Mouse (Mus musculus) thymus, postnatal 0 days (tissue): ENCODE data around the gene Snapc2. TPM values are rescaled to one million over a fixed set of nuclear protein-coding genes. Genes with fewer than 3 reads are reported as not detected.
A peak's percentile ranks its signal among the peaks of the same experiment; 100 is the strongest.
"Not testable (repeated sequence)": the region's sequence is repeated elsewhere in the genome, so short reads cannot be mapped to it uniquely, and the experiment has no call there.

Source experiments
- DNase-seq: peaks from one replicate; pipeline ENCODE4 v3.0.0-alpha.2; 2015; ENCODE audit warnings: low spot score
- polyA plus RNA-seq: library from polyadenylated mRNA; unstranded; fragments of >200 nt; fragmentation: Nextera tagmentation; extraction: Ambion mirVana; gene quantifications from 2 replicates; pipeline ENCODE4 v1.2.1, GENCODE M21; 2015

Snapc2 gene
- polyA plus RNA-seq, 1 experiment from 2014 or later: 34.5 TPM

DNA sequence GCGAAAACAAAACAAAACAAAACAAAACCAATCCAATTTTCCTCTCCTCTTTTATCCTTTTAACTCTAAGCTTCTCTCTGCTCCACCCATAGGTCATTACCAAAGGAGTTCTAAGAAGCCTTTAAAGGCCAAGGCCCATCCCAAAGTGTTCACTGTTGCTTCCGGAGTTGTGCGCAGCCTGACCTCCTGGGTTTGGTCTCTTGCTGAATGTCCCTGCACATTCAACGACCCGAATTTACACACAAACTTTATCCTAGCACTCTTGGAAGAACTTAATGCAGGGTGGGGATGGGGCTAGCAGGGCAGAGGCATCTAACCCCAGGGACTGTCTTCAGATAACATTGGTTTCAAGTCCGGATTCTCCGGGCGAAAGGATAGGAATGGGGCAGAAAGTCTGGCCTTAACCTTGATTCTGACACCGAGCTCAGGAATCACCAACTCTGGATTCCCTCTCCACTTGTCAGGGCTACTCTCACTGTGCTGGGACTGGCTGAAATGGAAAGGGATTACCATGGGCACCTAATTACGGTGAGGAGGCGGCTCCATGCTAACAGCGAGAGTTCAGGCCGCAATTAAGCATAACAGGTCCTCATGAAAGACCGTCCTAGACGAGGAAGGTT, 15.0 kb upstream of the Snapc2 start:
- DNase-seq: no peak

DNA sequence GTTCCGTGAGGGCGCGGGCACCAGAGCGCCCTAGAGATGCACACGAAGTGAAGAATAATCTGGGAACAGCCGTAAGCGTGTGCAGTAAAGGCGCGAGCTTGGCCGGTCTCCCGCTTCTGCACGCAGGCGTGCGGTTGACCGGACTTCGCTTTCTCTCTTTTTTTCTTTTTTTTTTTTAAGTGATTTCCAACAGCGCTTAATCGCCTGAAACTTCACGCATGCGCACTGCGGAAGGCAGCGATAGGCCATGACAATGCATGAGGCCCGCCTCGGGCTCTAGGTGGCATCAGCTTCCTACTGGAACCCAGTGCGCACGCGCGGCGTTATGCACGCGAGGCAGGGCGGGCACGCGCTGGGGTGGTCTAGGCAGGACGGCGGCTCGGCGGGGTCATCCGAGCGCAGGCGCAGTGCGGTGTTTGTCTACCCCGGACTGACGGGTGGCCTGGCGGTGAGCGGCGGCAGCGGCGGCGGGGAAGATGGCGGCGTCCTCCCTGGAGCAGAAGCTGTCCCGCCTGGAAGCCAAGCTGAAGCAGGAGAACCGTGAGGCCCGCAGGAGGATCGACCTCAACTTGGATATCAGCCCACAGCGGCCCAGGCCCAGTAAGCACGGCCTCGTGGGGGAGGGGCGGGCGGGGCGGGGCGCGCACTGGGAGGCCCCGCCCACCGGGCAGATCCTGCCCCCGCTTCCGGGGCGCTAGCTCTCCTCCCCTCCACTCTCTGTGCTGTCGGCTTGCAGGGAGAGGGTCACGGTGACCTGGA, 14.3 kb upstream of the Snapc2 start, which contains the start of the genes Map2k7 and Gm49320:
Gene Map2k7 (plus strand): TSS at position 307 of the 759 bp plus-strand sequence.
Gene Gm49320 (plus strand): TSS at position 432 of the 759 bp plus-strand sequence.
- DNase-seq: peak; percentile 100

DNA sequence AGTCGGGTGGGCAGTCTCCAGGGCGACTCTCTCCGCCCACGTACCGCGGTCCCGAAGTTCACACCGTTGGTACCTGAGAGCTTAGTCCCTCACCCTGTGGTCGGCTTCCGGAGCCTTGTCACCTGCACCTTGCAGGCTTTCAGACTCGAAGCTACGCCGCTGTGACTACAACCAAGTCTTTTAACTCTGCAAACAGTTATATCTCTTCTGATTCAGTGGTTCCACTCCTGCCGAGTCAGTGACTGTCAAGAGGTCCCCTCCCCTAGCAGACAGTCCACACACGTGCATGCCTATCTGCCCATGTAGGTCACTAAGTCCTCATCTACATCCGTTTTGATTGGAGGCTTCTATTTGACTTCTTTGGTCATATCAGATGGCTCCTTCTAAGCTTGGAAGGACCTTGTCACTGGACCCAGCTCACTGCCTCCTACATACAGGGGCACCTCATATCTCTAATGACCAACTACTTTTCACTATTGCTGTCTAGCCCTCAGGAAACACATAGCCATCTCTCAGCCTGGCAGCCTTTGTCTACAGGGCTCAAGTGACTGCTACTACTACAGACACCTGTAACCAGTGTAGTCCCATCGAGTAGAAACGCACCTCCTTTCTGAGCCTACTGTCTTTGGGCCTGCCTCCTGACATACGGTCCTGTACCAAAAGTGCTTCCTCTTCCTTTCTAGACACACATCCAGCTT, 13.5 kb upstream of the Snapc2 start:
- no peak for DNase-seq

DNA sequence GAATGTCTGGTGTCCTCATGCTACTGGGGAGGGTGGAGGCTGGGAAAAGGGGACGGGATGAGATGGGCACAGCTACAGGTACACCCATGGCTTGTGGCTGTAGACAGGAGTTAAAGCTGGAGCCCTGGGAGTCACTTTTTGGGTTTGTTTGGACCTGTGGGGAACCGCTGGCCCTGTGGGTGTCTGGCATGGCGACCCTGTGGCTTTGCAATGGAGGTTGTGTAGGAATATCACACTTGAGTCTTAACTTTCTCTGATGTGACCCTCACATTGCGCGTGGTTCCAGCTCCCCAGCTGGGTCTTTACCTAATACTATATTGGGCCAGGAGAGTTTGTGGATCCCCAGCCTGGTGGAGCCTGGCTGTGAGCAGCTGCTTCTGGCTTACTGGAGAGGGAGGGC, 7.8 kb upstream of the Snapc2 start:
- no peak for DNase-seq

DNA sequence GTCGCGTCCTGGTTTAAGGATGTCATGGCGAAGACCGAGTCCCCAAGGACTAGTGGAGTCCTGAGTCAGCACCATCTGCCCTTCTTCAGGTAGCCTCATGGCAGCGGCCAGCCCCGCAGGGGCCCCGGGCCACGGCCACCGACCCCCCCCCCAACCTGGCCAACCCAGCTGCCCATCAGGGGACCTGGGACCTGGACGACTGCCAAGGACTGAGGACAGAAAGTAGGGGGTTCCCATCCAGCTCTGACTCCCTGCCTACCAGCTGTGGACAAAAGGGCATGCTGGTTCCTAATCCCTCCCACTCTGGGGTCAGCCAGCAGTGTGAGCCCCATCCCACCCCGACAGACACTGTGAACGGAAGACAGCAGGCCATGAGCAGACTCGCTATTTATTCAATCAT, 7.1 kb upstream of the Snapc2 start:
- DNase-seq: no peak

DNA sequence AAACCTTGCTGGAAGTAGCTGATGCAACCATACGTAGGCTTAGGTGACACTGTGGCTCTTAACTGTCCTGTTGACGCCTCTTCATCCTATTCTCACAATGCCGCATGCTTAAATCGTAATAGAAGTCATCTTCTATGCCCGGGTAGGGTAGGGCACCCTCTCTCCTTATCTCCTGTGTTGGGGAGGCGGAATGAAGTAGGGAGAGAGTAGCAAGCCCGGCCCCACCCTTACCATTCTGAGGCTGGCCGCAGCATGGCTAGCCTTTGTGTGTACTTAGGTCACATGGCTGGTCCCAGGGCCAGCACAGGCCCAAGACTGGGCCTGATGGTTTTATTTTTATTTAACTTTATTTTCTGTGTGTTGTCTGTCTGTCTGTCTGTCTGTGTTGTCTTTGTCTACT, 5.6 kb upstream of the Snapc2 start:
- no peak for DNase-seq

DNA sequence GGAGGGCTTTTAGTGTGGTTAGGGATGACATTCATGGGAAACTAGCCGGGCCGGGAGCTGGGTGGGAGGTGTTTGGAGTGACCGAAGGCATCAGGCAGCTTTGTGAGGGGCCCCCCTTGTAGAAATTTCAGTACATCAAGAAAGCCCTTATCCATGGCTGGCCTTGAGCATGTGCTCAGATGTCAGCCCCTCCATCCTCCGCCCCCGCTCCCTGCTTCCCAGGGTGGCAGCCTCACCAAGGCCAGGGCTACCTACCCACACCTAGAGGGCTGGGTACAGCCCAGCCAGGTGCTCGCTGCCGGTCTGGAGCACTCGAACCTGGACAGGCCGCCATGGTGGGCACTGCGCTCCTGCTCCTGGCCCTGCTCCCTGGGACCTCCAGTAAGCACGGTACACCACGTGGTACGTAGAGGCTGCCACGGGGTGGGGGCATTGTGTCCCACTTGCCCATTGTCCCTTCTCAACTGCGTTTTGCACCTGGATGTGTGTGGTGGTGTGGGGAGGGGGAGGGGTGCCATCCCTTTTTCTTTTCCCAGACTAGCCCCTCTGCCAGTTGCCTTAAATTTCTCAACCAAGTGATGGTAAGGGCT, 4.8 kb upstream of the Snapc2 start, which contains the start of gene Tgfbr3l:
Gene Tgfbr3l (plus strand): TSS at position 264 of the 590 bp plus-strand sequence.
- no peak for DNase-seq

DNA sequence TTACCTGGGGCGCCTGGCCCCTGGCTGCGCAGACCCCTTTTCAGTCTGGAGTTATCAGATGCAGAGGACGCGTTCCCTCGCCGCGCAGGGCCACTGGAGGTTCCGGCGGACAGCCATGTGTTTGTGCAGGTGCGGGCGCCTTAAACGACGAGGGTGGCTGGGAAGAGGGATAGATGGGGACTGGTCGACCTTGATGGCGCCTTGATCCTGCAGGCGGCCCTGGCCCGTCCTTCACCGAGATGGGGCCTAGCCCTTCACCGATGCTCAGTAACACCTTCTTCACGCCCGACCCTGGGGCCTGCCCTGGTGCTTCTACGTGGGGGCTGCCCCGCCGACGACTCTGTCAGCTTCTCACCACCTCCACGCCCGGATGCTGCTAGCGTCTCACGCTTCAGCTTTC, 3.7 kb upstream of the Snapc2 start:
- DNase-seq: no peak

DNA sequence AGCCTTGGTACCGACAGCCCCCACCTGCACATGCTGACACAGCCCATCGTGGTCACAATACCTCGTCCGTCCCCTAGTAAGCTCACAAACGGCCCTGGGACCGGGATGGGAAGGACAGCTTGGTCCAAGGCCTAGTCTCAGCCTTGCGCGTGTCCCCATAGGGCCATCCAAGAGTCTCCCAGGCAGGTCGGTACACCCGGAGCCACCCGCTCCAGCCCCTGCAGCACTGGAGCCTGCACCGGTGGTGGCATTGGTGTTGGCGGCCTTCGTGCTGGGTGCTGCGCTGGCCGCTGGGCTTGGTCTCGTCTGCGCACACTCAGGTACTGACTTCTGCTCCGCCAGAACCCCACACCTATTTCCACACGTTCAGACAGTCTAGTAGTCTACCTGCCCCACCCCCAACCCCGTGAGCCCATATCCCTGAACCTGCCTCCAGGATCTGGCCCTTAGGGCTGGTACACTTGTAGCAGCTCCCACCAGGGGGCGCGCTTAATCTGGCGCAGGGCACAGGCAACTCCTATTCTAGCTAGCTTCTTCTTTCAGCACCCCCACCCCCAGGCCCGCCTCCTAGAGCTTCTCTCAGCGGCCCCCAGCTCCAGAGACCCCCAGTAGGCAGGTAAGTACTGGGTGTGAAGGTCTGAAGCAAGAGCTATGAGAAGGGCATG, 2.4 kb upstream of the Snapc2 start:
- peak; percentile 83 for DNase-seq

DNA sequence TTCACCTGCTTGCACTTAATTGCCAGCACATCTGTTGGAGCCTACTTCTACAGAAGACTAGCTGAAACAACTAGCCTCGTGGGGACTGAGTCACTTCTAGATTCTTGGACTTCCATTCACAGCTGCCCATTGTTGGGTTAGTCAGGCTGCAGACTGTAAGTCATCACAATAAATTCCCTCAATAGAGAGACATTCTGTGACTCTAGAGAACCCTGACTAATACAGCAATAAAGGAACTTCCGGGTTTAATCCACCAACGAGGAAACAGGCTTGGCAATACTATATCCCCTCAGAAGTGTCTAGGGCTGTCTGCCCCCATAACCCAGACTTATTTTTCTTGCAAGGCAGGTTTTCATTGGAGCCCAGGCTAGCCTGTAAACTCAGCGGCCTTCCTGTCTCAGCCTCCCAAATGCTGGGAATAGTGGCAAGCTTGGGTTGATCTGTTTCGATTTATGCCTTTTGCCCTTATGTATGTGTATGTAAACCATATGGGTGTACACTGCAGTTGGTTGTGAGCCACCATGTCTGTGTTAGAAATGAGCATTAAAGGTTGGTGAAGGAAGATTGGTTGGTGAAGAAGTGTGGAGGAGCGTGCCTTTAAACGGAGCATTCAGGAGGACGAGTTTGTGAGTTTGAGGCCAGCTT, 642 bp upstream of the Snapc2 start:
- no peak for DNase-seq

DNA sequence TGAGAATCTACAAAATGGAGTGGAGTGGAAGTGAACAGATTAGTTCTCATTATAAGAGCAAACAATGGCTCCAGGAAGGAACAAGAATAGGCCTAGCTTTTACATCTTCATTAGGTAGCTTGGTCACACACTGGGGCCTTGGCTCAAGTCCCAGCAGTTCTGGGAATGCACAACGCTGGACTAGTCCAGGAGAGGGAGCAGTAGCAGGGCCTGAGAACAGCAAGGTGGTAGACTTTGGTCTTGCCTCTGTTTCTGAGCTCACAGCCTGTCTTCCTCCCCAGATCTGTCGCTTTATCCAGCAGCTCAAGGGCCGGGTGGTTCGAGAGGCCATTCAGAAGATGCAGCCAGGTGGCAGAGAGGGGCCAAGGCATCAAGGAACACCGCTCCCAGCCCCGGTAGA, 1.1 kb downstream of the Snapc2 start:
- DNase-seq: no peak

DNA sequence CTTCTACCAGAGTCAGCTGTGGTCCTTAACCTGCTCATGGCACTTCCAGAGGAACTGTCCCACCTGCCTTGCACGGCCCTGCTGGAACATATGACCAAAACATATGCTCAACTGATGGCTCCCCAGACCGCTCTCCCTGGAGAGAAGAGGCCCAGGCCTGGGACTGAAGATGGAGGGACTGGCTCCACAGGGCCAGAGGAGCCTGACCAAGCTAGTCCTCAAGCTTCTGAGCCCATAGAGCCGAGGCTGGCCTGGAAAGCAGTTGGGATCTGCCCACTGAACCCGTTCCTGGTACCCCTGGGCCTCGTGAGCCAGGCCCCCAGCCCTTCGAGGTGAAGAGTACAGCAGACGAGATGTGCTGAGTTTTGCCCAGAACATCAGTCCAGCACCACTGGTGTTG, 2.6 kb downstream of the Snapc2 start:
- not testable (repeated sequence) for DNase-seq

DNA sequence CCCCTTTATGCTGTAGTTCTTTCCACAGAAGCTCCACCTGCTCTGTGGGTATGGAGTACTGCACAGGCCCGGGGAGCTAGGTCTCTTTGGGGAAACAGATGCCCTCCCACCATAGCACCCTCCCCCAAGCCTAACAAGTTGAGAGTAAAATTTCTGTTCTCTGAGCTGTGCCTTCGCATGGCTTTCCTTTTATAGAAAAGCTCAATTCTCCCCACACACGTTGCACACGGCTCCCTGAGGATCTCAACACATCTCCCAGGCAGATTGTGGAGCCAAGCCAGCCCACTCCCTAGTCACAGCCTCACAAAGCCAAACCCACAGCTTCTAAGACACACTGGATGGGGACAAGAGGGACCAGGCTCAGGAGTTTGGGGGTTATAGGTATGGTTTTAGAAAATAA, 4.0 kb downstream of the Snapc2 start:
- no peak for DNase-seq

DNA sequence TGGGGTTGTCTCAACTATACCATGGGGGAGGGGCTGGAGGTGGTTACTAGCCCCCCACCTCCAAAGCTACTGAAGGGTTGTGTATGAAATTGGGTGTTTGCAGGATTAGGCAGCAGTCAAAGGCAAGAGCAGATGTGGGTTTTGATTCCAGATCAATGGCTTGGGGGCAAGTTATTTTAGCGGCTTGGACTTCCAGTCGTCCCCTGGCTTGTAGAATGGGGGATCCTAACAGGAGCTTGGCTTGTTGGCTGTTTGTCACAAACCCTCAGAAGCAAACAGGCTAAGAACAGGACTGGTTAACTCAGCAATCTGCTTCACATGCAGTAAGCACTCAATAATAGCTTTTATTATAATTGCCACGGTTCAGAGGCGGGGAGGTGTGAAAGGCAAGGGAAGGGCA, 4.5 kb downstream of the Snapc2 start:
- no peak for DNase-seq

DNA sequence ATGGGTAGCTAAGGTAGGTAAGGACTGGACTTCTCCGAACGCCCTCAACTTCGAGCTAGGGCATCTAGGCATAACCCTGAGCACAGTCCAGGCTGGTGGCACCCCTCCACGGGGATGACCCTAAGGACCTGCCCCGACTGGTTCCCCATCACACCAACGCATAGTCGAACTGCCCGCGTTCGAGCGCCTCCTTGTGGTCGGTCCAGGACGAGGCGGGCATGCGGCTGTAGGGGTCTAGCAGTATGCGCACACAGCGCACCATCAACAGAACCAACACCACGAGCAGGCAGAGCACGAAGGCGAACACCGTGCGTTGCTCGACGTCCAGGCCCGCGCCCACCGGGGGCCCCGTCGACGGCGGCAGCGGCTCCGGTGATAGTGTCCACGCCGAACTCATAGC, 5.4 kb downstream of the Snapc2 start:
- DNase-seq: peak; percentile 80

DNA sequence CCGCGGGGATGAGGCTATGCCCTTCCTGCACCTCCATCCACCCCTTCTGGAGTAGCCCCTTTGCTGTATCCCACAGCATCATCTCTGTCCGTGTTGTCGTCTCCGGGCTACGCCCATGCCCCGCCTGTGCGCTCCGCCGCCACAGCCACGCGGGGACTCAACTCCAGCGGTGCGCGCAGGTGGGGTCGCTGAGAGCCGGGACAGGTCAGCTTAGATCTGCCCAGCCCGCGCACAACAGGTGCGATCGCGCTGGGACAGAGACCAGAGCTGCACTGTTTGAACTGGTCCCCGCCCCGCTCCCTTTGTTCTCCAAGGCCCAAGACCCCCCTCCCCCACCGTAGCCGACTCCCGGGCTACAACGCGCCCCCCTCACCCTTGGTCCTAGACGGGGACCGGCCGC, 5.8 kb downstream of the Snapc2 start:
- no peak for DNase-seq

DNA sequence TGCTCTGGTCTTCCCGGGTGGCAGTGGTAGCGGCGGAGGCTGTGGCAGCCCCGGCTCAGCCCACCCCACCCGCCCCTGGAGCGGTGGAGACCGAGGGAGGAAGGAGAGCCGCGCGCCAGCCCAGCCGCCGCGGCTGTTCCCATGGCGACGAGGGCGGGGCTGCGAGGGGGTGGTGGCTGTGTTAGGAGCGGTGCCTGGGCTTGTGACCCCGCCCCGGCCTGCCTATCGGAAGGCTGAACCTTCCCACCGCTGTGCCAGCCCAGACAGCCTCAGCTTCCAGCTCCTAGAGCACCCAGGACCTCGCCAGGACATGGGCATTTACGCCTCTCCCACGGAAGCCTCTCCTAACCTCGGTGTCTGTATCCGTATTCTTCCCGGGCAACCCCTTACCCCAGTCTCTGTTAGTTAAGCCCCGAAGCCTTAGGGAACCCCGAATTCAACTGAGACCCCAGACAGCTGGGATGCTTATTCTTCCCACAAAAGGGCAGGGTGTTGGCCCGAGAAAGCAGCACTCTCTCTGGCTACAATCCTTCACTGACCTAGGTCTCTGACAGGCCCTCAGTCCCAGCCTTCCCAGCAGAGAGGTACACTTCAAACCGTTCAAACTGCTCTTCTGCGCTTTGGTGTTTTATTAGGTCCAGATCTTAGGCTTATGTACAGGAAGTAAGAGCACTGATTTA, 6.4 kb downstream of the Snapc2 start, which contains the start of gene Ctxn1:
Gene Ctxn1 (minus strand): TSS at position 150 of the 680 bp plus-strand sequence.
- DNase-seq: peak; percentile 92

DNA sequence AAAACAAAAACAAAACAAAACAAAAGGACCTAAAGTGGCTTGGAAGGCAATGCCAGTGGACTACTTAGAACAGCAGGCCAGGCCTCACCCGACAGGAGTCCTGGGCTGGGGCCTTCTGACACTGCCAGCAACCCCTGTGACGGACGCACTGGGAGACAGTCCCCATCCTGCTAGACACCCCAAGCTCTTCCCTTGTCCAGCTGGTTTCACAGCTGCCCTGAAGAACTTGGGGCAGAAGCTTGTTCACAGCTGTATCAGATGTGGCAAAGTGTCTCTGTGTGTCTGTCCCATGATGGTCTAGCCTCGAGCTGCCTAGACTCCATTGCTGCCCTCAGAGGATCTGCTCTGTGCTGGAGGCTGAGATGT, 6.9 kb downstream of the Snapc2 start:
- no peak for DNase-seq

DNA sequence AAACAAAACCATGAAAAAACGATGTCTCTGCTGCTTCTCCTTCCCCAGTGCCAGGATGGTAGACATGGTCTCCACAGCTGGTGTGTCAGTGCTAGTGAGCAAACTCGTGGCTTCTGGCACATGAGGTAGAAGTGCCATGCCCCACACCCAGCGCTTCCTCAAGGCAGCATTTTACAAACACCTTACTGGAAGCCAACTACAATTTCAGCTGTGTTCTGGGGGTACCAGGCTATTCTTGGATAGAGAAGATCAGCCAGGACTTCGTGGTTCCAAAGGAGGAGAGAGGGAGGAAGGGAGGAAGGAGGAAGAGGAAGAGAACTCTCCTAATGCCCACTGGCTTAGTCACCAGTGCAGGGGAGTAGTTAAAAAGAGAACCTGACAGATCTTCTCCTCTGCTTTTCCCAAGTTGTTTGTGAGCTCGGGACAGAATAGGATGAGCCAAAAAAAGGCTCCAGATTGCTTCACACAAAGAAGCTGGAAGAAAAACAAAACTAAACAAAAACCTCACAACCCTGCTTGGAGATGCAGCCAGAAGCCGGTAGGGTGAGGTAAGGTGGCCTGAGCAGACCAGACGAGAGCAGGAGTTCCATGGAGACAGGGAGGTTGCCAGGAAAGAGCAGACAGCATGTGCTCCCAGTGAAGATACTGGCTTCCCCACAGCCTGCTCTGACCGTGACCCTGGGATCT, 10.4 kb downstream of the Snapc2 start:
- DNase-seq: no peak
